Comparison of ENCODE assay signal across 8 mouse cellular contexts in the genomic region with DNA sequence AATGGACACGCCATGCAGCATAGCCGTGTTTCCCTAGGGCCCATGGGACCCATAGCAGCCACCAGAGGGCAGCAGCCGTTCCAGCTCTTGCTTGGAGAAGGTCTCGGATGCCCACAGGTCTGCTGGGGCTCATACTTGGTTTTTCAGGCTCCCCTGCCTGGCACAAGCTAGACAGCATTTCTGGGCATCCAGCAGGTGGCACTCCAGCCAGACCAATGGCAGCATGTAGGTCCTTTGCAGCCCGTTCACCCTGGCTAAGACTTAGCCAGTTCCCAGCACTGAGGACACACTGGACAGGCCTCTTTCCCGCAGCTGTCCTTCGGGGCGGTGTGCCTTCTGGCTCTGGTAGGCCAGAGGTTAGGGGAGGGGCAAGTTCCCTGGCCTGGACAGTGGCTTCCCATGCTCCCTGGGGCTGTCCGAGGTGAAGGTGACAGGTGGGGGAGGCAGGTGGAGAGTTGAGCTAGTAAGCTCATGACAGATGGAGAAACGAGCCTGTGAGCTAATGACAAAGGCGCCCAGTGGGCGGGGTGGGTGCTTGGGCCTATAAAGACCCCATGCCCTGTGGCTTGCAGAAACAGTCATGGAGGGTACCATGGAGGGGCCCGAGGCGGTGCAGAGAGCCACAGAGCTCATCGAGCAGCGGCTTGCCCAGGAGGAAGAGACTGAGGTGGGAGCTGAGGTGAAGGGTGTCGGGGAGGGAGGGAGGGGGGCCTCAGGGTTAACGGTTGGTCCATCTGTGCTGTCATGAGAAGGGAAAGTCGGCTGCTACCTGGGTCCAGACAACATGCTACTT. TPM values are rescaled to one million over a fixed set of nuclear protein-coding genes. Genes with fewer than 3 reads are reported as not detected.
A peak's percentile ranks its signal among the peaks of the same experiment; 100 is the strongest.
DNase-seq lines count a peak whose midpoint lies in the region; ATAC-seq and TF ChIP-seq lines count a peak whose summit lies in the region.

A gene (plus strand): TSS at position 545 of the 793 bp plus-strand sequence.

- ATAC-seq in erythroblast, adult 5-6 weeks (replicated peaks; ENCODE audit: low FRiP score, poor library complexity, severe bottlenecking) = peak; percentile 66
- ATAC-seq in heart, embryonic 15.5 days (replicated peaks; ENCODE audit: insufficient number of reproducible peaks, insufficient read depth, low FRiP score, low read depth) = peak; percentile 78
- peak; percentile 51; the same call in 1 of the 2 replicates for ATAC-seq in liver, embryonic 12.5 days
- ATAC-seq in stomach, embryonic 15.5 days (ENCODE audit: insufficient read depth, low FRiP score, low read depth) = peak; percentile 77; the same call in 1 of the 2 replicates

- no peak within 1 kb of the TSS for H3K4me2 ChIP-seq in heart, embryonic 15.5 days
- H3K4me2 ChIP-seq in liver, embryonic 12.5 days = no peak within 1 kb of the TSS
- H3K4me2 ChIP-seq in stomach, embryonic 15.5 days = no peak within 1 kb of the TSS

- peaks cover 13% of the 10 kb centered on the region for H3K79me2 ChIP-seq in C2C12 (ENCODE audit: control insufficient read depth, insufficient read depth)

- H3ac ChIP-seq in C2C12 (ENCODE audit: control insufficient read depth, insufficient read length, low read depth) = no peak within 1 kb of the TSS

- peaks cover 18% of the 10 kb centered on the region for H3K4me1 ChIP-seq in heart, embryonic 15.5 days (replicated peaks)
- H3K4me1 ChIP-seq in liver, embryonic 12.5 days = peaks cover 20% of the 10 kb centered on the region
- H3K4me1 ChIP-seq in stomach, embryonic 15.5 days = peaks cover 12% of the 10 kb centered on the region; the same call in 1 of the 2 replicates

- H3K27me3 ChIP-seq in C2C12 (ENCODE audit: control insufficient read depth, insufficient read depth, insufficient read length) = no peaks in the 10 kb centered on the region
- H3K27me3 ChIP-seq in heart, embryonic 15.5 days = peaks cover 7% of the 10 kb centered on the region; the same call in 1 of the 2 replicates
- peaks cover 28% of the 10 kb centered on the region for H3K27me3 ChIP-seq in liver, embryonic 12.5 days (replicated peaks)
- H3K27me3 ChIP-seq in stomach, embryonic 15.5 days (replicated peaks) = no peaks in the 10 kb centered on the region

- no peak within 1 kb of the TSS for H3K9ac ChIP-seq in heart, embryonic 15.5 days
- H3K9ac ChIP-seq in liver, embryonic 12.5 days = no peak within 1 kb of the TSS; the same call in 1 of the 2 replicates
- H3K9ac ChIP-seq in stomach, embryonic 15.5 days = no peak within 1 kb of the TSS

- DNase-seq in brain, adult 2 months (ENCODE audit: low read depth, low spot score) = peak; percentile 97
- peak; percentile 92 for DNase-seq in kidney, postnatal 14 days
- peak; percentile 79 for DNase-seq in neural tube, embryonic 10.5 days (ENCODE audit: extremely low spot score, low spot score)

- H3K27ac ChIP-seq in heart, embryonic 15.5 days = no peak within 1 kb of the TSS
- no peak within 1 kb of the TSS for H3K27ac ChIP-seq in liver, embryonic 12.5 days
- H3K27ac ChIP-seq in stomach, embryonic 15.5 days = no peak within 1 kb of the TSS; the same call in 1 of the 2 replicates

- no peaks in the 10 kb centered on the region for H3K9me3 ChIP-seq in heart, embryonic 15.5 days (replicated peaks)
- no peaks in the 10 kb centered on the region for H3K9me3 ChIP-seq in liver, embryonic 12.5 days (replicated peaks)
- H3K9me3 ChIP-seq in stomach, embryonic 15.5 days = no peaks in the 10 kb centered on the region

- no peak within 1 kb of the TSS for H3K4me3 ChIP-seq in C2C12 (ENCODE audit: insufficient read depth, poor library complexity, severe bottlenecking)
- H3K4me3 ChIP-seq in heart, embryonic 15.5 days = no peak within 1 kb of the TSS
- H3K4me3 ChIP-seq in liver, embryonic 12.5 days = no peak within 1 kb of the TSS
- H3K4me3 ChIP-seq in stomach, embryonic 15.5 days (replicated peaks) = no peak within 1 kb of the TSS

- H3K36me3 ChIP-seq in C2C12 (ENCODE audit: control insufficient read depth, insufficient read depth) = peaks cover 27% of the 10 kb centered on the region
- H3K36me3 ChIP-seq in heart, embryonic 15.5 days = 0 out of 2 replicates have a peak, but pooled peaks cover 3% of the 10 kb centered on the region
- H3K36me3 ChIP-seq in liver, embryonic 12.5 days = peaks cover 5% of the 10 kb centered on the region; the same call in 1 of the 2 replicates
- H3K36me3 ChIP-seq in stomach, embryonic 15.5 days = no peaks in the 10 kb centered on the region

- TF ChIP-seq CTCF in C2C12 (IDR thresholded peaks at IDR 0.05; ENCODE audit: control insufficient read depth, insufficient read depth, insufficient read length) = peak; percentile 94

- peaks cover 2% of the 10 kb centered on the region for H3K79me3 ChIP-seq in C2C12 (ENCODE audit: low read depth)

- 62% methylated on average over 19 of the region's 19 CpGs for WGBS in heart, embryonic 15.5 days
- WGBS in liver, embryonic 12.5 days (ENCODE audit: insufficient replicate concordance) = 69% methylated on average over 19 of the region's 19 CpGs
- 61% methylated on average over 19 of the region's 19 CpGs for WGBS in stomach, embryonic 15.5 days

TF ChIP-seq in C2C12, 6 proteins besides CTCF, POLR2A, EP300 and RAD21:
- no peak for TF ChIP-seq USF1 (IDR thresholded peaks at IDR 0.05; ENCODE audit: low read depth)
- TF ChIP-seq CEBPB (IDR thresholded peaks at IDR 0.05; ENCODE audit: low read depth) = no peak
- peak; percentile 55 for TF ChIP-seq MAX (IDR thresholded peaks at IDR 0.05)

RNA-seq across cellular contexts. Expression of the gene that starts here (rescaled TPM):
- polyA plus RNA-seq in C2C12 (2012; fragmentation: generic; extraction: Trizol) = 0.15 TPM
- not detected in 2 replicates for total RNA-seq in erythroblast, adult 5-6 weeks (2015; ENCODE audit: low replicate concordance)
- total RNA-seq in erythroblast, adult 5-6 weeks (2017; ENCODE audit: low replicate concordance) = not detected in 2 replicates
- polyA plus RNA-seq in heart, embryonic 15.5 days (2015; fragmentation: Nextera tagmentation; extraction: Ambion mirVana) = 0.25 TPM in 1 of 2 replicates, not detected in the other
- 0.11 and 0.20 TPM in 2 replicates for polyA plus RNA-seq in liver, embryonic 12.5 days (2016; fragmentation: Nextera tagmentation; extraction: Ambion mirVana)
- polyA plus RNA-seq in stomach, embryonic 15.5 days (2015; fragmentation: Nextera tagmentation; extraction: Ambion mirVana) = 0.32 and 0.40 TPM in 2 replicates

Comparison
In these comparisons a context has a peak if more than half of its experiments do, and no peak if none do; other contexts are left out.
1. Peak in ATAC-seq in erythroblast, adult 5-6 weeks; RNA of the gene not detected or under 1 TPM.
2. Peak in ATAC-seq in heart, embryonic 15.5 days; RNA of the gene not detected or under 1 TPM.
3. Peak in ATAC-seq in liver, embryonic 12.5 days; RNA of the gene not detected or under 1 TPM.
4. Peak in ATAC-seq in stomach, embryonic 15.5 days; RNA of the gene not detected or under 1 TPM.